Mouse (Mus musculus) lung, postnatal 4 days (tissue): ENCODE data around the gene Ptgds.

Experiments used
- DNase-seq, 2 experiments: peaks; one replicate each; pipeline ENCODE4 v3.0.0; 2021

The Ptgds gene

GRCm38 (mm10) chr2:25469969-25470368 is at the start of gene Ptgds:
Ptgds (minus strand) TSS chr2:25470046.
- DNase-seq = no peak

DNA sequence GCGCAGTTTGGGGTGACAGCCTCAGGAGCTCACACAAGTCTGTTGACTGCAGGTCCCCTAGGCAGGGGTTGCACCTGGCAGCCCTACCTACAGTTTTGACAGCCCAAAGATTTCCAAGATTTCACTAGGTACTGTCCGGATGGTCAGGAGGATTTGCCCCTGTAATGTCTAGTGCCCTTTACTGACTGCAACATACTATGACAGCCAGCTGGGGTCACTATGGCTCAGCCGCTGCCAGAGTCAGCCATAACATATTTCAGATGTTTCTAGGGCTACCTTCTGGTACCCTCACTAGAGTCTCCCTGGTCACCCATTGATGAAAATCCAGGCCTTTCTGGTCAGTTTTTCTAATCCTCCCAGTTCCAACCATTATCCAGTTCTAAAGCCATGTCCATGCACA is 40.1 kb upstream of the Ptgds start:
- no peak for DNase-seq

DNA sequence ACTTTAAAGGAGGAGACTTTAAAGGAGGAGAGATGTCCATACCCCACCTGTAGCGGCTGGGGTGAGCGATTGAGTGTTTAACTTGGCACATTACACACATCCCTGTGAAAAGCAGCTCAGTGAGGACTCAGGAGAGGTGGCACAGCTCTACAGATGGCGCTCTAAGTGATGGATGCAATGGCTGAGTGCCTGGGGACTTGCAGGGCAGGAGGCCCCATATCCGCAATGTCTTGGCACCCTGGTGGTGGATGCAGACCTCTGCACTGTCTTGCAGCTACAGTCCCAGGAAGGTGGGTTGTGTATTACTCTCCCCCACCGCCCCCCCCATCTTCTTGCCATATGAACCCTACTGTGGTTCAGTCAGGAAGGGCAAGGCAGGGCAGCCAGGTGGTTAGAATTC is 37.1 kb upstream of the Ptgds start:
- peak; percentile 41 to 63 for DNase-seq

DNA sequence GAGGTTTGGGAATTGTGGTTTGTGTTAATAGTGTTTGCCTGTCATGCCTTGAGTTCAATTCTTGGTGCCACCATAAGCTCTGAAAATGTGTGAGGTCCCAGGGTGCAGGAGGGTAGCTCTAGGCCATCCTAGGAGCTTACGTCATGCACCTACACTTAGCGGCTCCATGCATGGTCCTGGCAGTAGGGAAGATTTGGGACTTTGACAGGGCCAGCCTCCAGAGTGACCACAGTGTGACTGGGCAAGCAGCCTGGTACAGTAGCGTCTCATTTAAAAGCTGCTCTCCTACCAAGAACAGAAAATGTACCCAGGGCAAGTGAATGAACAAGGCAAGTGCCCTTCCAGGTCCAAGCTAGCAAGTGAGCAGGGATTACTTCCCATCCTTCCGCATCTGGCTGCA is 36.0 kb upstream of the Ptgds start:
- no peak for DNase-seq

- no peak for DNase-seq
Measured at GRCm38 (mm10) chr2:25505000-25505399, 35.2 kb upstream of the Ptgds start.

GRCm38 (mm10) chr2:25504538-25504937 is 34.7 kb upstream of the Ptgds start:
- no peak for DNase-seq

DNA sequence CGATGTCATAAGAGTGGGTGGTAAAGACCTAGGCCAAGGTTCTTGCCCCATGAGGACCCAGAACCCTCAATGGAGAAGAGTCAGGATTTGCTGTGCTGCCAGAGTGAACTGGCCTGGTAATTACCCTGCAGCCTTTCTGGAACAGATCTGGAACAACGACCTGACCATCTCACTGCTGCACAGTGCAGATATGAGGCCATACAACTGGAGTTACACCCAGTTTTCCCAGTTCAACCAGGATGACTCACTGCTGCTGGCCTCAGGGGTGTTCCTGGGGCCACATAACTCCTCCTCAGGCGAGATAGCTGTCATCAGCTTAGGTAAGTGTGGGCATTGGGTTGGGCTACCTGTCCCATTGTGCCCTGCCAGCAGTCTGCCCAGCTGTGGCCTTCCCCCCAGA is 32.9 kb upstream of the Ptgds start:
- no peak for DNase-seq

DNA sequence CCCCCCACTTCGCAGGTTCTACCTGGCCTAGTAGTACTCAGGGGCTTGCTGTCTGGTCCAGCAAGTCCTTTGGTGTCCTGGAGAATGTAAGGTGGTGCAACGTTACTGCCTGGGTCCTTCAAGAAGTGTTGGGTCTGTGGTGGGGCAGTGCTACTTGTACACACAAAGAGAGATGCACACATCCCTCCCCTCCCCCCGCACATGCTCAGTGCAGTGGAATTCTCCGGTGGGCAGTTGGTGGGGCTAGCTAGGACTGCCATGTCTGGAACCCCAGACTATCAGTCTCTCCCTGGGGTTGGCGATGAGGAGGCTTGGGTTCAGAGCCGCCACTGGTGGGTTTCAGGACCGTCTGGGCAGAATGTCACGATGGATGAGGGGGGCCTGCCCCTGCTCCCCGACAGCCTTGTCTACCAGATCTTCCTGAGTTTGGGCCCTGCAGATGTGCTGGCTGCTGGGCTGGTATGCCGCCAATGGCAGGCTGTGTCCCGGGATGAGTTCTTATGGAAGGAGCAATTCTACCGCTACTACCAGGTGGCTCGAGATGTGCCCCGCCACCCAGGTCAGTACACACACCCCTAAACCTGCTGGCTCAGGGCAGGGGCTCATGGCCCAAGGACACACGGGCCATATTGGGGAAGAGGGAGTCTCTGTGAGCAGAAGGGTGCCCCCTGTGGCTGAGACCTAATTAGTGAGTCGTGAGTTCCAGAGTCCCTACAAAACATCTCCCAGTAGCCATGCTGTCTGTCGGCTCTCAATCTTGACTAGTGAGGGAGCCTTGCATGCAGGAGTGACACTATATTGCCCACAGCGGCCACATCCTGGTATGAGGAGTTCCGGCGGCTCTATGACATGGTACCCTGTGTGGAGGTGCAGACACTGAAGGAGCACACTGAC is 32.0 kb upstream of the Ptgds start, which contains the start of gene C8g:
C8g (minus strand) TSS at position 127 of the 894 bp plus-strand sequence.
- no peak for DNase-seq

DNA sequence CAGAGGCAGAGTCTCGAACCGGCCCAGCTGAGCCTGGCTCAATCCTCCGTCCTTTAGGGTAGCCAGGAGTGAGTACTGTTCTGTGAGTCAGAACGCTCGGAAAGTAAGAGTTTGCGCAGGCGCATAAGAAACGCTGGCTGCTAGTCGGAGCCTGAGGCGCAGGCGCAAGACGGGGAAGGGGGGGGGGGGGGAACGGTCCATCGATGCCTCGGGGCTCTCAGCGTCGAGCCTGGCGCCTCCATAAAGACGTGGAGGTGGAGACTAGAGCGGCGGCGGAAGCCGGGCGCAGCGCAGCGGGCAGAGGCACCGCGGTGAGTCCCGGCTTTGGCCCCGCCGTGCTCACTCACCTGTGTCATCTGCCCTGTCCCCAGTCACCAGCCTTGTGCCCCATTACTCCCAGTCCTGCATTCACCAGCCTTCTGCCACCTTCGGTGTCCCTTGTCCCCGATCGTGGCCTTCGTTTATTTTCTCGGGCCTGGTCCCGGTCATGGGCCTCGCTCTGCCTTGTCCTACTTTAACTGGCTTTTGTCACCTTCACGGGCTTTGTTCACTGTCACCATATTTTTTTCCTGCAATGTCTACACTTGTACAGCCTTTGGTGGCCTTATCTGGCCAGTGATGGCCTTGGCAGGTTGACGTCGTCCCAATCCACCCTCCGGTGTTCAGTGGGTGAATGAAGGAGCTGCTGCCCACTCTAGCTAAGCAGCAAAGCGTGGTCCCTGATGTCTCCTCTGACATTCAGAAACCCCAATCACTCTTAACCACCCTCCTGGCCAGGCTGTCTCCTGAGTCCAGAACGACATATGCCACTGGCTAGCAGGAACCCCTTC is 30.9 kb upstream of the Ptgds start, which contains the start of gene Fbxw5:
Fbxw5 (plus strand) TSS at position 175 of the 830 bp plus-strand sequence.
- peak; percentile 87 to 91 for DNase-seq

DNA sequence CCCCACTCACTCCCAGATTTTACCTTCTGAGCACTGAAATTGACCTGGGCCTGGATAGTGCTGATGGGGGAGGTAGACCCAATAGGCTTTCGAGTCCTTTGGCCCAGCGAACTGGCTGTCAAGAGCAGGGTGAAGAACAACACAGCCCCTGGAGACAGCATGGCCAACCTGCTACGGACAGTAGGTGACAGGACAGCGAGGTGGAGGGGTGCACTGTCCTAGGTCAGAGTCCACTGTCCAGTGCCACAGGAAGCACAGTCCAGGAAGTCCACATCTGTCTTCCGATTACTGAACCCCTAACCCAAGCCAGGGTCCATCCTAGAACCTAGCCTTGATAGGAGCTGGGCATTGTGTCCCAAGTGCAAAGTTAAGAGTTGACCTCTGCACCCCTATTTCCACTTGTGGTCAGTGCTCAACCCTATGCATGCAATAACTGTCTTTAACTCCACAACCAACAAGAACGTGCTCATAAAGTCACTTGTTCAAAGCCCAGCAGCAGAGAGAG is 30.3 kb upstream of the Ptgds start:
- no peak for DNase-seq

DNA sequence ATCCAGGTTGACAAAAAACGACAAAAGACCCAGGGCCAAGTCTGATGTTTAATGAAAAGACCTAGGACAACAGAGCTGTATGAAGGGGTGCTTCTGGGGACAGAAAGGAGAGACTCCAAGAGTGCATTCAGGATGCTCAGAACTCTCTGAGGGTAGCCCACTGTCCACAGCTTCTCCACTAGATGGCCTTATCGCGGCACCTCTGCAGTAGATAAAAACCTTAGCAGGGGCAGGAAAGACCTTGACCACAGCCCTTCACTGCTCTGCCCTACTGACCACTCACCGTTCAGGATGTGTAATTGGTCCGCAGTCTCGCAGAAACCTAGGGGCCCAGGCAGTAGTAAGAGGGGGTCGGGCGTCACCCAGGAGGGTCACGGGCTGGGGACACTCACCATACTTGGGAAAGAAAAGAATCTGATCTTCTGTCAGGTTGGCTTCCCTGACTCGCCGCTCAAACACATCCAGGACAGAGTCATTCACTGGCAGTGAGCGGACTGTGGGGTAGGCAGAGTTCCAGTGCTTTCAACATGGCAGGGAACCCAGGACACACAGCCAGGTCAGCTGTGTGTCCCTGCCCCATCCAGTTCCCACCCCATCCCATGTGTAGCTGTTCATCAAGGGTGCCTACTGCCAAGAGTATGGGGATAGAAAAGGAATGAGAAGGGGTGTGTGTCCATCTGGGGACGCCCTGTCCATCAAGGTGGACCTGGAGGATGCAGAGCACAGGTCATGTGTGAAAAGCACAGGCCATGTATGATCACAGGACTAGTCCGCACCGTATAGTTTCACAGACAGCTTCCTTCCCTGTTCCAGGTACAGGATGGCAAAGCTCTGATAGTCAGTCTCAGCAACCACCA is 29.0 kb upstream of the Ptgds start:
- no peak for DNase-seq

GRCm38 (mm10) chr2:25497846-25498575 is 28.2 kb upstream of the Ptgds start:
- DNase-seq = no peak

DNA sequence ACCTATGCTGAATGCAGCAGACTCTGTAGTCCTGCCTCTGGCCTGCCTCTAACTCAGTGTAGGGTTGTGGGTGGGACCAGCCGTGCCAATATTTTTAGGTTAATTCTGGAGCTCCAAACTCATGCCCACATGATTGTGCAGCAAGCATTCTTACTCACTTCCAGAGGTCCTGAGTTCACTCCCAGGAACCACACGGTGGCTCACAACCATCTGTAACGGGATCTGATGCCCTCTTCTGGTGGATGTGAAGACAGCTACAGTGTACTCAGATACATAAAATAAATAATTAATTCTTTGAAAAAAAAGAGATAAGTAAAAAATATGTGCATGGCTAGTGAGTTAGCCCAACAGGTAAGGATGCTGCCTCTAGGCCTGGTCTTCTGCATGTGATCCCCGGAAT is 26.6 kb upstream of the Ptgds start:
- no peak for DNase-seq

DNA sequence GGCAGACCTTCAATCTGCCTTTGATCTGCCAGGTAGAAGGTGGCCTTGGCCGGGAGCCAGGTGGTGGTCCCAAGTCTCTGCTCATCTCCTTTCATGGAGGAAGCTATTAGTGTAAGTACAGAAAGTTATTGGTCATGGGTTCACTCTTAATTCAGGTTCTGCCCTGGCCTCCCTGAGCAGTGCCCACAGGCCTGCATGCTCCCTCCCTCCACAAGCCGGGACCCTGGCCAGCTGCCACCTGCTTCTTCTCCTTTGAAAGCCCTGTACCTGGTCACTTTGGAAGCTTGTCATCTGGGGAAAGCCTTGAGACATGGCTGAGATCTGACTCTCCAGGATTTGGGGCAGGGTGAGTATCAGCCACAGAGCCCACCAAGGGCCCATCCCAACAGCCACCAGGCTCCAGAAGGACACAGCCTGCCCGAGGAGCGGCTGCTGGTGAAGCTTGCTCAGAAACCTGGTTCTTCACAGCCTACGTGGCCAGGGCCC is 23.7 kb upstream of the Ptgds start, which contains the start of gene Lcn12:
Lcn12 (minus strand) TSS at position 436 of the 486 bp plus-strand sequence.
- DNase-seq = no peak

DNA sequence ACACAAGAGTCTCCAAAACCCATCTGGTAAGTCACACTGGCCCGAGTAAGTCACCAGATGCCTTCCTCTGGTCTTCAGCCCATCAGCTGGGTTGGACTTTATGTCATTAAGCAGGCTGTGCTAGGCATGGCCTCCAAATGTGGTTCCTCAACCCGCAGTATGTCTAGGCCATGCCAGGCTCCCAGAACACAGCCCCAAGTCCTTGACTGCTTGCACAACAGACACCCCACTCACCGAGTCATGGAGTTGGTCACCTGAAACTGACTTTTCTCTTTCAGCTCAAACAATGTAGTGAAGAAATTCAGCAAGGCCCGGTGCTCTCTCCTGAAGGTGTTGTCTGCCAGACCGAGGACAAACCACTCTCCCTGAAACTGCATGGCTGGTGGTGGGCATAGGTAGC is 23.1 kb upstream of the Ptgds start:
- no peak for DNase-seq

GRCm38 (mm10) chr2:25488671-25489068 is 18.8 kb upstream of the Ptgds start:
- DNase-seq = no peak

GRCm38 (mm10) chr2:25487965-25488670 is 18.3 kb upstream of the Ptgds start:
- no peak for DNase-seq

DNA sequence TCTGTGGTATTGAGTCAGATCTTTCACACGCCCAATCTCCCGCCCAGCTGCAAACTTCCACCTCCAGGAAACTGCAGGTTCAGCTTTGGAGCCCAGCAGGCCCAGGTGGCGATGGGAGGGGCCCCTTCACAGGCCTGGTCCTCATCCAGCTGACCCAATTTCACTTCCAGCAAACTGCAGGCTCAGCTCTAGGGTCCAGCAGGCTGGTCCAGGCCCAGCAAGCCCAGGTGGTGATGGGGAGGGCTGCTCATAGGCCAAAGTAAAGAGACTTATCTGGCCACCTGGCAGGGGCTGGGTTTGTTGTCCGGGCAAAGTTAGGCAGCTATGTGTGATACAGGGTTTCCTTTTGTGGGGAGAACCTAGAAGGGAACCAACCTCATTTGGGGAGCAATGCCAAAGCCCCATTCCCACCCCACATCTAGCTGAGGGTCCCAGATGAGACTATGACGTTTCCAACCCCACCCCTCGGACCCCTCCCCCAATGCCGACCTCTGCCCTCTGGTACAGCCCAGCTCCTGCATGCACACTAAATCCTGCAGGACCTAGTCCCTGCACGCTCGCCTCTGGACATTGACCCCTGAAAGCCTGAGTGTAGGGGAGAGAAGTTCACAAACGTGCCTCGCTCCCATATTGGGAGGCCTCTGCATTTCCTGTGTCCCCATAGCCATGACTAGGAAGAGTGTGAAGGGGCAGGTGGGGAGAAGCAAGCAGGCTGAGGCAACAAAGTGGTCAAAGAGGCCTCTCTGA is 15.2 kb upstream of the Ptgds start:
- DNase-seq = no peak

- DNase-seq = peak in 1 of 2 experiments; percentile 47
Measured at GRCm38 (mm10) chr2:25482969-25483368, 13.1 kb upstream of the Ptgds start.

DNA sequence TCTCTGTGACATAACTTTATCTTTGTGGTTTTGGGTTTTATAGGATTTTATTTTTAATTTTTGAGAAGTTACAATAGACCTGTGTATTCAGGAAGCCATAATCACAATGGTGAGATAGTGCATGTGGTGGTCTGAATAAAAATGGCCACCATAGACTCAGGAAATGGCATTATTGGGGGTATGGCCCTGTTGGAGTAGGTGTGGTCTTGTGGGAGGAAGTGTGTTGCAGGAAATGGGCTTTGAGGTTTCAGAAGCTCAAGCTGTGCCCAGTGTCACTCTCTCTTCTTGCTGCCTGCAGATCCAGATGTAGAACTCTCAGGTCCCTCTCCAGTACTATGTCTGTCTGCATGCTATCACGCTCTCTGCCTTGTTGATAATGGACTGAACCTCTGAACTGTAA is 10.7 kb upstream of the Ptgds start:
- no peak for DNase-seq
